ENCODE assay signal across 15 mouse cellular contexts in genomic region chr12:78940081-78940480, GRCm38 (mm10).
"Had no signal": no experiment of that assay in that cellular context is flagged by ENCODE, and none has a peak within 500 bp of the region (broad histone marks: within the 10 kb centered on the region; RNA-seq: fewer than 3 reads in every experiment).

No protein-coding gene starts in this region.

- H3K4me3 ChIP-seq: layer of hippocampus, adult 2 months; liver, embryonic 12.5 days; midbrain, embryonic 15.5 days; neural tube, embryonic 13.5 days had no signal

- H3K9ac ChIP-seq: liver, embryonic 12.5 days; lung, embryonic 14.5 days; midbrain, embryonic 15.5 days; neural tube, embryonic 13.5 days had no signal

- H3K9me3 ChIP-seq: liver, embryonic 12.5 days; megakaryocyte, embryonic 14.5 days; midbrain, embryonic 15.5 days; neural tube, embryonic 13.5 days had no signal

- H3K27me3 ChIP-seq: midbrain, embryonic 15.5 days; neural tube, embryonic 13.5 days had no signal

- H3K27ac ChIP-seq: layer of hippocampus, adult 2 months; liver, embryonic 12.5 days; midbrain, embryonic 15.5 days; neural tube, embryonic 13.5 days had no signal

- H3K4me1 ChIP-seq: liver, embryonic 12.5 days; megakaryocyte, embryonic 14.5 days; midbrain, embryonic 15.5 days had no signal

- H3K36me3 ChIP-seq: liver, embryonic 12.5 days; midbrain, embryonic 15.5 days; neural tube, embryonic 13.5 days had no signal

- H3K4me2 ChIP-seq: liver, embryonic 12.5 days; lung, embryonic 14.5 days; midbrain, embryonic 11.5 days; midbrain, embryonic 15.5 days; neural tube, embryonic 13.5 days had no signal

- ATAC-seq: liver, embryonic 12.5 days; midbrain, embryonic 15.5 days had no signal

- DNase-seq: kidney, postnatal 10 days; kidney, postnatal 4 days; left cerebral cortex, postnatal 4 days; lung, embryonic 14.5 days; lung, postnatal 10 days; lung, postnatal 4 days; right cerebral cortex, postnatal 14 days; thymus, adult 18-20 months; thymus, postnatal 14 days had no signal
